Mouse (Mus musculus): ENCODE data around the gene Smc3.
A peak's percentile ranks its signal among the peaks of the same experiment; 100 is the strongest.
"Not testable (repeated sequence)": the region's sequence is repeated elsewhere in the genome, so short reads cannot be mapped to it uniquely, and the experiment has no call there.

The Smc3 gene

DNA sequence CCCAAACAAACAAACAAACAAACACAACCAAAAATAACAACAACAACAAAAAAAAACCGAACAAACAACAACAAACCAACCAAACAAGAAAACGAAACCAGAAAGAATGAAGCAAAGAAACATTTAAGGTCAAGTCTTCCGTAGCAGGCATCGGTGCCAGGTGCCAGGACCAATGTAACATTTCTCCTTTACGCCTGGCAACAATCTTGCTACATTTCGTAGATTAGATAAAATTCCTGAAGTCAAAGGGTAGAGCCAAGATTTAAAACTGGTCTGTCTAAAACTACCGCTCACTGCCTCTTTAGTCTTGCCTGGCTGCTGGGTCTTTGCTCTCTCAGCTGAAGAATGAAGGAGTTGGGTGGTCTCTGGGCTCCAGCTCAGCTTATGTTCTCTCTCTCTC is 24.1 kb upstream of the Smc3 start:
- DNase-seq (ENCODE audit: low read depth, low spot score) = no peak

DNA sequence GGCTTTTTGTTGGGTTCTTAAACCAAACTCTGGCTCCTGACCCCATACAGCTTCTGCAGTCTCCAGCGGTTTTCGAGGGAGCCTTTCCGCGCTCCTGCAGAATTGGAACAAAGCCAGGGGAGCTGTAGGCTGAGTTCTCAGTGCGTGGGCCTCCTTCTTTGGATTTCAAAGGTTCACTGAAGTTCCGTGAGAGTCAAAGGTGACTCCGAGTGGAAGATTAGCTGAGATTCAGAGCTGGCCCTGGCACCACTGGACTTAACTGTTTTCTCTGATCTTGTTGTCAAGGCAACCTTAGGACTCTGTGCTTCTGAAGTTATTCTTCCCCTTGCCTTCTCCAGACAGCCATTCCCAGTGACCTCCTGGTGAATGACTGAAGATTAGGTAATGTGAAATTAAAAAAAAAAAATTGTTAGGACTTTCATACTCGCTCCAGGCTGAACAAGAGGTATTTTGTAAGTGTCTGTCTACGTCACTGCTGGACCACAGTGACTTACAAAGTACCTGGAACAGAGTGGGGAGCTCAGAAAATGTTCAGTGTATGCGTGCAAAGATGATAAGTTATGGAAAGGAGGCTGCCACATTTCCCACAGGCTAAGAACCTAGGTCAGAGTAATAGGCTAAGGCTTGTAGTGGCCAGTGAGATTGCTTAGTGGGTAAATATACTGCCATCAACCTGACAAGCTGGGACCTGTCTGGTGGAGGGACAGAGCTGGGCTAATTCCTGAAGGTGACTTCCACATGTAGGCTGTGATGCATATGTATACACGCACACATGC is 23.0 kb upstream of the Smc3 start:
- DNase-seq (ENCODE audit: low read depth, low spot score) = no peak

DNA sequence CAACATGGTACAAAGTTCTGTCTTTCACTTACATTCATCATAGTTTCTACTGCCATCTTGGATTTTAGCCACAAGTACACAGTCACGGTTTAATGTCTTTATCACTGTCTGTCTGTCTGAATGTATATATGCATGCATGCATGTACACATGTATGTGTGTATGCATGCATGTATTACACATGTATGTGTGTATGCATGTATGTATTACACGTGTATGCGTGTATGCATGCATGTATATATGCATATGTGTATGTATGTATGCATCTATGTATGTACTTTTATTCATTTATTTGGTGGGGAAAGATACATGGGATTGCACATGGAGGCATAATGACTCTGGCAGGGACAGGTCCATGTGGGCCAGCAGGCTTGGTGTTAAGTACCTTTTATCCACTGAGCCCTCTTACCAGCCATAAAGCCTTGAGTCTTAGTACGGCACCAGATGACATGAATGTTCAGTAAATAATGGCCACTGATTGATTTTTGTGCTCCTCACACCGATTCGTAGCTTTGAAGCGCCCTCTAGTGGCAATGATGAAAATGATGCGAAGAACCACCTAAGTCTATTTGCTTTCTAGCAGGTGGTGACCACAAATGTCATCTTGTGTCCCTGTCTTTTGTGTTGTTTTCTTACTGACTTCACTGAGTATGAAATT is 21.5 kb upstream of the Smc3 start:
- DNase-seq (ENCODE audit: low read depth, low spot score) = peak; percentile 47

DNA sequence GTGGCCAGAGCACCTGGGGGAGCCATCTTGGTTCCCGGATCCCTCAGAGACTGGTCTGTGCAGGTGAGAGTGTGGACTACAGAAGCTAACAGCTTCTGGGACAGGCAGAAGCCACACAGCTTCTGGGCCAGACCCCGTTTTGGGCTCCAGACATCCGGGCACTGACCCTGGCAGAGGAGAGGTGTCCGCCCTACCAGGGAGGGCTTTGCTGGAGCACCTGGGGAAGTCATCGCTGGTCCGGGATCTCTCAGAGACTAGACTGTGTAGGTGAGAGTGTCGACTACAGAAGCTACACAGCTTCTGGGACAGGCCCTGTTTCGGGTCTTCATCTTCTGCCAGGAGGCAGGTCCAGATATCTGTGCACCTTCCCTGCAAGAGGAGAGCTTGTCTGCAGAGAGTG is 19.9 kb upstream of the Smc3 start:
- DNase-seq (ENCODE audit: low read depth, low spot score) = not testable (repeated sequence)

DNA sequence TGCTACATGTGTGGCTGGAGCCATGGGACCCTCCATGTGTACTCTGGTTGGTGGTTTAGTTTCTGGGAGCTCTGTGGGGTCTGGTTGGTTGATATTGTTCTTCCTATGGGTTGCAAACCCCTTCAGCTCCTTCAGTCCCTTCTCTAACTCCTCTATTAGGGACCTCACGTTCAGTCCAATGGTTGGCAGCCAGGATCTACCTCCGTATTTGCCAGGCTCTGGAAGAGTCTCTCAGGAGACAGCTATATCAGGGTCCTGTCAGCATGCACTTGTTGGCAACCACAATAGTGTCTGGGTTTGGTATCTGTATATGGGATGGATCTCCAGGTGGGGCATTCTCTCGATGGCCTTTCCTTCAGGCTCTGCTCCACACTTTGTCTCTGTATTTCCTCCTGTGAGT is 12.5 kb upstream of the Smc3 start:
- DNase-seq (ENCODE audit: low read depth, low spot score) = not testable (repeated sequence)

DNA sequence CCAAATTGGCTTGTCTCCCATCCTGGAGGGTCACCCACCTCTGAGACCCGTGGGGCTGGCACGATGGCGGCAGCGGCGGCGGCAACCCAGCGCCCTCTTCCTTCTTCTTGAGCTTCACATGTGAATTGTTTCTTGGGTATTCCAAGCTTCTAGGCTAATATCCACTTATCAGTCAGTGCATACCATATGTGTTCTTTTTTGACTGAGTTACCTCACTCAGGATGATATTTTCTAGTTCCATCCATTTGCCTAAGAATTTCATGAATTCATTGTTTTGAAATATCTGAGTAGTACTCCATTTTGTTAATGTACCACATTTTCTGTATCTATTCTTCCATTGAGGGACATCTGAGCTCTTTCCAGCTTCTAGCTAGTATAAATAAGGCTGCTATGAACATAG is 11.2 kb upstream of the Smc3 start, which contains the start of gene Nutf2-ps1:
TSS of gene Nutf2-ps1 (minus strand) at position 101 of the 400 bp plus-strand sequence.
- DNase-seq (ENCODE audit: low read depth, low spot score) = not testable (repeated sequence)

DNA sequence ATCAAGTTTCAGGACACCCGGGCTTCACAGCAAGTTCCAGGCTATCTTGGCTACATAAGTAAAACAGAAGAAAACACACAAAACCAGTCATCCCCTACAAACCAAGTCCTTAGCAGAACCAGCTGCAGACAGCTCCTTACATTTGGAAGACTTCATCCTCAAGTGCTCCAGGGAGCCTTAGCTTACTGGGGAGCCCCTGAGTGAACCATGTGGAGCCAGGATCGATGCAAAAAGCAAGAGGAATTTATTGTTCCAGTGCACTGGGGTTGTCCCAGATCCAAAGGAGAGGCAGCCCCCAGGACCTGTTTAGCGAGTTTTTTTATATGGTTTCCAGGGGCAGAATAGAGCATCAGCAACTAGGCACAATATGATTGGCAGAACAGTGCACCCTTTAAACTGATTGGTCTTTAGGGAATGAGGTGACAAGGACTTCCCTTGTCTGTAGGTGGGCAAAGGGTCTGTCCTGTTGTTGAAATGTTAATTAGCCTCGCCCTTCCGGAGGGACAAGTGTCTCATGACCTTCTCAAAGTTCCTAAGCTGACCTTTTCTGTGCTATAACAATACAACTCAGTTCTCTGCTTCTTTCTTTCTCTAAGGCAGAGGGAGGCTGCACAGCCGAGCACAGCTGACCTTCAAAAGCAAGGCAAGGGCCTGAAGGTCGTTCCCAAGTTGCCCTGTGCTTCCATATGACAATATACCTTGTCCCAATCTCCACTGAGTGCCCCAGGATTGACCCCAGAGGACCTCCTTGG is 3.3 kb upstream of the Smc3 start:
- DNase-seq (ENCODE audit: low read depth, low spot score) = no peak

DNA sequence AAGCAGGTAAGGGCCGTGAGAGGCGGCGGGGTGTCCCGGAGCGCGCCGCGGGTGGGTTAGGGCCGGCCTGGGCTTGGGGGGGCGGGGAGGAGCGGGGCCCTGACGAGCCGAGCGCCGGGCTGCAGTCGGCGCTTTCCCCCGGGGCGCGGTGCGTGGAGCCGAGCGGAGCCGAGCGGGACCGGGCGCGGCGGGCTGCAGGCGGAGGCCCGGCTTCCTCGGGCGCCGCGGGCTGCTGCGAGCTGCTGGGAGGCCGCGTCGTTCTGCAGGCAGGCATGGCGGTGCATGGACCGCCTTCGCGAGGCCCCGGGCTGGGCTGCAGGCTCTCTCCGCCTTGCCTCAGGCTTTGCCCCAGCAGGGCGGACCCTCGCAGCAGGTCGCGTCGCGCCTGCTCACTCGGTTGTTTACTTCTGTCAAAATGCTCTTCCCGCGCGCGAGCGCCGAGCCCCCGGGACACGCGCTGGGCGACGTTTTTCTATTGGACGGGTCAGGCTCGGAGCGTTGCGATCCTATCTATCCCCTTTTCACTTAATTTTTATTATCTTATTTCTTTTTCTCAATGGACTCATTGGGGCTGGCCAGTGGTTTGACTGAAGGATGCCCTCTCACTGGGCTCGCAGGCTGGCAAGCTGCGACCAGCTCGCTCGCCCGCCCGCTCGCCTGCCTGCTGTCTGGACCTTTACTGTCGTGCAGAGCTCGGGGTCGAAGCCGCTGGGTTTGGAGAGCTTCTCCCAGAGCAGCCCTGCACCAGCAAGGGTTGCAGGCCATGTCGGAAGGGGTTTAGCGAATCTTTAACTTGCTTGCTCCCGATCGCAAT is 558 bp downstream of the Smc3 start:
- DNase-seq (ENCODE audit: low read depth, low spot score) = no peak

DNA sequence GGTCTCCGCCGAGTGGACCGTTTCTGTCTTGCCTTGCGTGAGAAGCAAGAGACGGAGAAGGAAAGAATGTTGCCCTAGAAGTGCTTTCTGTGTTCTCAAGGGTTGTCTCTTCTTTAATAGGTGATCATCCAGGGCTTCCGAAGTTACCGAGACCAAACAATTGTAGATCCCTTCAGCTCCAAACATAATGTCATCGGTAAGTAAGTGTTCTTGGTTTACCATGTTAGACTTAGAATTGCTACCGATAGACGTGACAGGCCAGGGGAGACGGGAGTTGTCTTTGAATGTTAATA is 1.1 kb downstream of the Smc3 start:
- no peak for DNase-seq (ENCODE audit: low read depth, low spot score)

DNA sequence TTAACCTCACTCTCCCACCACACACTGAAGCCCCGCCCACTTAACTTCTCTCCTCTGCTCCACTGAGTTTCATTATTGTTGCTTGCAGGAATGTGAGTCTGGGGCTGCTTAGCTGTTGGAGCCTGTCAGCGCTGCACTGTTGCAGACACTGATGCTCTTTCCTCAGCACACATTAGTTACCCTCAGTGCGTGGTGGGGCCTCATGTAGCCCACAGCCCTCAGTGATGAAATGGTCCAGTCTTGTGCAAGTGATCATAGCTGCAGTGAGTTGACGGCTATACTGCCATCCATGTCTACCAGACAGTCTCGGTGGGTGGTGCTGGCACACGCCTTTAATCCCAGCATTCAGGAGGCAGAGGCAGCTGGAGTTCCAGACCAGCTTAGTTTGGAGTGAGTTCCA is 8.7 kb downstream of the Smc3 start:
- no peak for DNase-seq (ENCODE audit: low read depth, low spot score)

DNA sequence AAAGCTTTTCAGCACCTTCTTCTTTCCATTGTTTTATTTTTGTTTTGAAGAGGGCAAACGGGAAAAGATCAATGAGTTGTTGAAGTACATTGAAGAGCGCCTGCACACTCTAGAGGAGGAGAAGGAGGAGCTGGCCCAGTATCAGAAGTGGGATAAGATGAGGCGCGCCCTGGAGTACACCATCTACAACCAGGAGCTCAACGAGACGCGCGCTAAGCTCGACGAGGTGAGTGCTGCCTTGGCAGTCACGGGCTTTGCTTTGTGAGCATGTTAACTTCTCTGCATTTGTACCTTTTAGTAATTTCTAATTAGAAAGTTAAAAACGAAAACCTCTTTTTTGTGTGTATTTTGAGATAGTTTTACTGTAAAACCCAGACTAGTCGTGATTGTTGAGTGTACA is 21.5 kb downstream of the Smc3 start:
- no peak for DNase-seq (ENCODE audit: low read depth, low spot score)

DNA sequence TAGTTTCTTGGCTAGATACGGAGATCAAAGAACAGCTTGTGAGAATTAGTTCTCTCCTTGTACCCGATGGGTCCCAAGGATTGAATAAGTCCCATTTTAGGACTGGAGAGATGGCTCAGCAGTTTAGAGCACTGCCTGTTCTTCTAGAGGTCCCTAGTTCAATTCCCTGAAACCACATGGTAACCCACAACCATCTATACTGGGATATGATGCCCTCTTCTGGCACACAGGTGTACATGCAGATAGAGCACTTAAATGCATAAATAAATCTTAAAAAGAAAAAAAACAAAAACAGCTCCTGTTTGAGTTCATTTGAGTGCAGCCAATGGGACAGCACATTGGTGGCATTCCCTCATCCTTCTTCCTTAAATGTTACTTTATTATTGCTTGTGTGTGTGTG is 37.8 kb downstream of the Smc3 start:
- no peak for DNase-seq (ENCODE audit: low read depth, low spot score)

DNA sequence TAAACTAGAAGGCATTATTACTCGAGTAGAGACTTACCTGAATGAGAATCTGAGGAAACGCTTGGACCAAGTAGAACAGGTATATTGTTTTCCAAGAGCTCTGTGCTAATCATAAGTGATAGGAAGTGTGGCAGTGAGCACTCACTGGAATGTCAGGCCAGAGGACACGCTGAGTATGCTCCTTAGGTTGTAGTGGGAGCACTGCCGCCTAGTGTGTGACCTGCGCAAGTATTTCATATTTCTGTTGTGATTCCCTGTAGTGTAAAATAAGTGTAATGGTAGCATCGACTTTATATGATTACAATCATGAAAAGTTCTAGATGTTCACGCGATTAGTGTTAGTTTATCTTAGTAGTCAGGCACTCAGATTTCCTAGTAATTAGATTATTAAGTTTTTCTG is 38.5 kb downstream of the Smc3 start:
- DNase-seq (ENCODE audit: low read depth, low spot score) = no peak

DNA sequence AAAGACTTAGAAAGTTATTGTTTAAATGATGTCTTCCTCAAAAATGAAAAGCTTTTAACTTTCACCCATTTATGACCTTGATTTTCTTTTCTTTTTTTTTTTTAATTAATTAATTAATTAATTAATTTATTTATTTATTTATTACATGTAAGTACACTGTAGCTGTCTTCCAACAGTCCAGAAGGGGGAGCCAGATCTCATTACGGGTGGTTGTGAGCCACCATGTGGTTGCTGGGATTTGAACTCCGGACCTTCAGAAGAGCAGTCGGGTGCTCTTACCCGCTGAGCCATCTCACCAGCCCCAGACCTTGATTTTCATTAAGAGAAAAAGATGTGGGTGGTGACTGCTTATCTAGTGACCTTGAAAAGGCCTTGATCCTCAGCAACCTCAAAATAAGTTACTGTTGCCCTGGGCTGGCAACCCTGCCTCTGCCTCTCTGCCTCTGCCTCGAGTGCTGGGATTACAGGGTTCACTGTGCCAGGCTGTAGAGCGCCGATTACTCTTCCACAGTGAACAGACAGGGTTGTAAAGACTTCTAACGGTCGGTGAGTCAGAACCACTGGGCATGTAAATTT is 43.9 kb downstream of the Smc3 start:
- no peak for DNase-seq (ENCODE audit: low read depth, low spot score)

DNA sequence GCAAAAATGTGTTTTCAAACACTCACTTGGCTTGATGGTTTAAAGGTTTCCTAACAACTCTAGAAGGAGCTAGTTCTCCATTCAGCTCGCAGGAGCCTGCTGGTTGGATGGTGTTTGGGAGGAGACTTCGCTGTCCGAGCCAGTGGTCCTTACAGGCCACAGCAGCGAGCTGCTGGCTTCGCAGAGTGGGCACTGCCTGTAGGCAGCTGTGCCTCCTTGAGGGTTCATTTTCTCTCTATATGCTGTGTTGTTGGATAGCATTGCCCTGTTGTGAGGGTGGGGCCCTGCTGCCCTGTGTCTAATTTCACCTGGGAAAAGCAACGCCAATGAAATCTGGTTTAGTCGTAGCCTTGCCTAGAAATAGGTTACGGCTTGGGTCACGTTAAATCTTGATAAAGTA is 47.1 kb downstream of the Smc3 start:
- no peak for DNase-seq (ENCODE audit: low read depth, low spot score)

DNA sequence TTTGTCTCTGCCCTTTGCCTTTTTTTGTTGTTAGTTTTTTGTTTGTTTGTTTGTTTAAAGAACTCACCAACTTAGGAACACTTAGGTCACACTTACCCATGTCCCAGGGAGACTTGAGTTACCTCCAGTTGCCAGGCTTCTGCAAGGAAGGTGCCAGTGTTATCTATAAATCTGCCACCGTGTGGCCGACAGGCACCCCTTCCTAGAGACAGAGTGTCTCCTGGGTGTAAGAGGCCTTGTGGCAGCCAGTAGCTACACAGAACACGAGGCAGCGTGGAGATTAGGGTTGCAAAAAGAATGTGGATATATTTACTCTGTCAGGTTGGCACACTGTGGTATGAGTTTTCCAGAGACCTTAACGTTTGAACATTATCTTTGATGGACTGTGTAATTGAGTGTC is 47.9 kb downstream of the Smc3 start:
- no peak for DNase-seq (ENCODE audit: low read depth, low spot score)

DNA sequence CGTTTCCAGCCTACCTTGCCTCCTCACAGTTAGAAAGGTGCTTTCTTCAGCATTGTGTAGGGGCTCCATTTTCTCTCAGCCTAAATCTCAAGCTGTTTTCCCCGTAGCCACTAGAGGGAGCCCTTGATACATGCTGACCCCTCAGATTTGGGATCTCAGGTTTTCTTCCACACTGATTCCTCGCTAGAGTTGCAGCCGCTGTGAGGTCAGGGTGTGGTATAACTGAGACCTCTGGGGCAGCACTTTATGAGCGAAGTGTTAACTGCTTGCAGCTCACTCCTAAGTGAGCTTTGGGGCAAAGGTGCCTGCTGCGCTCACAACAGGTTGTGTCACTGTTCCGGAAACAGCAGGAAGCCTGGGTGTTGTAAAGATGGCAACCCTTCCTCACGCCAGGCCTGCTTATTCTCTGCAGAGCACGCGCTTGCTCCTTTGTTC is 48.6 kb downstream of the Smc3 start:
- peak; percentile 56 for DNase-seq (ENCODE audit: low read depth, low spot score)

DNA sequence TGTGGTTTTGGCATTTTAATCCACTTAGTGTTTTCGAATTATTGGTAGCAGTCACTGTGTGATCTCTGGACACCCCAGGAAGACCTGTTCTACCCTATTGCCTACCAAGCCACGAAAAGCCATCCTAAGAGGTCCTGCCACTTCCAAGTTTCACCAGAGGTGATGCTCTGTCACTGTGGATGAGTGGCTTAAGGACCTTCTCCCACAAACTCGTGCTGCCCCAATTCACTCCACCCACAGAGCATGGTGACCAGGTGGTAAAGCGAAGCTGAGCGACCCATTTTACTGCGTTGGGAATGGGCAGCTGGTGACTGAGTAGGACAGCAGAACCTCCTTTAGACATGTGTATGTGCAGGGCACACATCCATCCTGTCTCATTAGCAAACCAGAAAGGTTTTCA is 49.2 kb downstream of the Smc3 start:
- no peak for DNase-seq (ENCODE audit: low read depth, low spot score)

DNA sequence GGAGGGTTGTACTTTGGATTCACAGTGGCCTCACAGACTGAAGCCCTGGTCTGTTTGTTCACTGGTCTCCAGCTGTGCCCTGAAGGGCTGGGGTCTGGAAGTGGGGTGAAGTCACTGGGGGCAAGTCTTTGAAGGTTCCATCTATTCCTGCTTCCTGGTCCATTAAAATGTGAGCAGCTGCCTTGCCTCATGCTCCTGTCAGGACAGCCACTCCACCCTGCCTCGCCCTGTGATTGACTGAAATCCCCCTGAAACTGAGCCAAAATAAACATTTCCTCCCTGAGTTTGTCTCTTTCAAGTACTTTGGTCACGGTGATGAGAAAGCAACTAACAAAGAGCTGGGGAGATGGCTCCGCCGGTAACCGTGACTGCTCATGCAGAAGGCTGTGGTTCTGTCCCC is 49.6 kb downstream of the Smc3 start:
- DNase-seq (ENCODE audit: low read depth, low spot score) = no peak

DNA sequence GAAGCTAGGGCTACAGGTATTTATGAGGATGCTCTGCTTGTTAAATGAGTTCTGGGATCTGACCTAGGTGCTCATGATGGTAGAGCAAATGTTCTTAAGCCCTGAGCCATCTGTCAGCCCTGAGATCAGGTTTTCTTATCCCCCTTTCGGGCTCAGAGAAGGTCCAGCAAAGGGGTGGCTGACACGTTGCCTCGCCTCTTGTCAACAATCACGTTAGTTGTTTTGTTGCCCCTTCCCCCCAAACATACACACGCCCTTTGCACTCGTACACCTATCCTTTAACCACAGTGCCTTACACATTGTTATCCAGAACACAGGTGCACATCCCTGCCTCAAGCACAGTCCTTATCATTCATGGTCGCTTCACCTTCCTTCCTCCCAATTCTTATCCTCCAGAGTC is 50.7 kb downstream of the Smc3 start:
- no peak for DNase-seq (ENCODE audit: low read depth, low spot score)

DNA sequence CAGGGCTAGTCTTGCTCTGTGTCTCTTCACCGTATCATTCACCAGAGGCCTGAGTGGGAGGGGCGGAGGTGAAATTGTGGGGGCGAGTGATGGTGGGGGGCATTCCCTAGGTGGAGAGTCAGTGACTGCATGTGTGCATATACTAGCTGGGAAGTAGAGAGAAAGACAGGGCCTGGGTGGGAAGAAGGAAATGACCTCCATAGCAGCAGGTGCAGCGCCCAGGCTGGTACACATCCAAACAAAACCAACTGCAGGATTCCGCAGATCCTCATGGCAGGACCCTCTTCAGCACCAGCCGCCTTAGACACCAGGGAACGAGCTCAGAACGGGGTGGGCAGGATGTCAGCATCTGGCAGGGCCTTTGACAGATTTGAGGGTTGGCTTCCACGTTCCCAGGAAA is 52.1 kb downstream of the Smc3 start:
- no peak for DNase-seq (ENCODE audit: low read depth, low spot score)
